Mouse (Mus musculus): ENCODE measurements around the gene 3830406C13Rik.

DNA sequence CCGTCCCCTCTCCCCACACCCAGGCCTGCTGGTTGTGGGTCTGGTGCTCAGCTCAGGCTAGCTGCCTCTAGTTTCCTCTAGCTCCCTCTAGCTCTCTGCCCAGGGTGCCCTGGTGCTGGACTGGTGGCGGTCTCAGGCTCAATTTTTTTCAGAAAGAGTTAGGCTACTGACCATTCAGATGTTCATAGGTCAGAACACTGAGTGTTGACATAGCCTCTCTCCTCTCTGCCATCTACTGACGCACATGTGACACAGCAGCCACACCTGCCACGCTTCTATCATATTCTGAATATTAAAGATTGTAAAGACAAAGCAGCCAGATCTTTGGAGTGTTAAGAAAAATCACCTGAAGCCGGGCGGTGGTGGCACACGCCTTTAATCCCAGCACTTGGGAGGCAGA lies 49.6 kb downstream of the 3830406C13Rik start:
- TF ChIP-seq EP300 (optimal IDR thresholded peaks at IDR 0.05): no peak
- peak; percentile 34 for TF ChIP-seq CTCF (IDR thresholded peaks at IDR 0.05; ENCODE audit: low read depth)
